Mouse (Mus musculus) fat pad, adult 2 months (tissue): ENCODE results near the gene 9130213A22Rik.

Experiments used
- DNase-seq: peaks from one replicate; pipeline ENCODE4 v3.0.0-alpha.2; 2011; ENCODE audit warnings: low read depth, low spot score; ENCODE audit errors: extremely low read depth

9130213A22Rik gene

DNA sequence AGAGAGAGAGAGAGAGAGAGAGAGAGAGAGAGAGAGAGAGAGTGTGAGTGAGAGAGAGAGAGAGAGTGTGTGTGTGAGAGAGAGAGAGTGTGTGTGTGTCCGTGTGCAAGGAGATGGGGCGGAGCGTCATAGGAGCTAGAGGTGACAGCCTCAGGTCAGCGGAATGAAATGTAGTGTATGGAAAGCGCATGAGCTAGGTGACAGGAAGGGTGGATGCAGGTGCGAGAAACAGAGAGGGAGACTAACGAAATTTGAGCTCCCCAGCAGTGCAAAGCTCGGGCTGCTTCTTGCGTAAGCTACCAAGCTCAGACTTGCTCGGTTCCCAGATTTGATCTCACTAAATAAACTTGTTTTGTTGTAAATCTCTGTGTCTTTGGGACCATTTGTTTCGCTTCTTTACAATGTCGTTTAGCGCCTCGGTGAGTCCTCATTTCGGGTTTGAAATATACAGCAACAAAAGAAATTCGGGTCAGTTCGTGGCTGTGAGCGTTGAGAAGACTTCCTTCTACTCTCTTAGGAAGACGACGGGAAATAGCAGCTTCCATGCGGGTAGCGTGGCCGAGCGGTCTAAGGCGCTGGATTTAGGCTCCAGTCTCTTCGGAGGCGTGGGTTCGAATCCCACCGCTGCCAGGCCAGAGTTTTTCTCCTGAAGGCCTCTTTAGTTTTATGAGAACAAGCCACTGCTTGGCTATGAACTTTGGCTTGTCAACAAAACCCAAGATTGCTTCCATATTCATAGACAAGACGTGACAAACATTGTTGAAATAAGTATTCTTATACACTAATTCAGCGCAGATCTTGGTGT, 1.5 kb upstream of the 9130213A22Rik start:
- DNase-seq, result no peak

DNA sequence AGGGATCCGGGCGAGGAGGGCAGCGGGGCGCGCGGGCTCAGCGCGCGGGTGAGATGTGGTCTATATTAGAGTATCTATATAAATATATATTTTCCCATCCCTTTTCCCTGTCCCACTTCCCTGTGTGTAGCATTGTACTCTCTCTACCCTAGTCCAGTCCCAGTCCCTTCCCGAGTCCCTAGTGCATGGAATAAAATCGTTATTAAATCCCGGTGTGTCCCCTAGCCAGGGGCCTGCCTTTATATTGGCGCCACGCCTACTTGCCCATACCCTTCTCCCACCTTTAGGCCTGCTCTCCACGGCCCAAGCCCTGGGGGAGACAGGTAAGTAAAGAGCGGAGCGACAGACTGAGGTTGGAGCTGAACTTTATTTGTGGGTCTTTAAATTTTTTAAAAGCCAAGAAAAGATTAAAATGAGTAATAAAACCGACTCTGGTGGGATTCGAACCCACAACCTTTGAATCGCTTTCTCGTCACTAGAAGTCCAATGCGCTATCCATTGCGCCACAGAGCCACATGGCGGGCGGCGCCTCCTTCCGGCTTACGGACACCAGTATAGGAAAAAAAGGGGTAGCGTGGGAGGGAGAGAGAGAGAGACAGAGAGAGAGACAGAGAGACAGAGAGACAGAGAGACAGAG, 785 bp upstream of the 9130213A22Rik start:
- no peak for DNase-seq

- DNase-seq, result no peak
These were observed 551 bp downstream of the 9130213A22Rik start for GRCm38 (mm10) chr11:69121741-69122335.

DNA sequence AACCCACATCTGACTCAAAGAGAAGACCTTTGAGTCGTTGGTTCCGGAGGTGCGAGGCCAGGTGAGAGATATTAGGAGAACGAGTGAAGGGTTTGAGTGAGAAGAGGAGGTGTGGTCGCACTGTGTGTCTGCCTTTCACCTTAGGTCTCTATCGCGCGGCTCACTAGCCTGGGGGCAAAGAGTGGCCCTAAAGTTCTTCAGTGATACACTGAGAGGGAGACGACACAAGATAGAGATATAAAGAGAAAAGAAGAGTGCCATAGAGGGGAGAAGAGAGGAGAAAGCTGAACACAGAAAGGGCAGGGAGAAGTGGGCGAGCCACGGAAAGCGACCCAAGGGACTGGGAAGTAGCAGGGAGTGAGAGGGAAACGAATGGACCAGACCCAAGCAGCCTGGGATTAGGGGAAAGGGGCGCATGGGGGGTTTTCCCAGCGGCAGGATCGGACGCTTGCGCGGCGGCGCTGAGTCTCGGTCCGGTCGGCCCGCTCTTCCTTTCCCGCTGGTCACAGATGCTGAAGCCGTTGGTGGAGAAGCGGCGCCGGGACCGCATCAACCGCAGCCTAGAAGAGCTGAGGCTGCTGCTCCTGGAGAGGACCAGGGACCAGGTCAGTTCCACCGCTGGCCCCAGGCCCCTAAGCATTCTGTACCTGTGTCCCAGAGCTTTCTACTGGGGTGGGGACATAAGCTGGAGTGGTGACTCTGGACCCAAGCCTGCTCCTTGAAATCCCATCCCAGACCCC, 1.2 kb downstream of the 9130213A22Rik start:
- no peak for DNase-seq

GRCm38 (mm10) chr11:69120221-69121000, 2.0 kb downstream of the 9130213A22Rik start, which contains the start of gene Hes7:
Gene Hes7 (plus strand): TSS chr11:69120404.
- no peak for DNase-seq

DNA sequence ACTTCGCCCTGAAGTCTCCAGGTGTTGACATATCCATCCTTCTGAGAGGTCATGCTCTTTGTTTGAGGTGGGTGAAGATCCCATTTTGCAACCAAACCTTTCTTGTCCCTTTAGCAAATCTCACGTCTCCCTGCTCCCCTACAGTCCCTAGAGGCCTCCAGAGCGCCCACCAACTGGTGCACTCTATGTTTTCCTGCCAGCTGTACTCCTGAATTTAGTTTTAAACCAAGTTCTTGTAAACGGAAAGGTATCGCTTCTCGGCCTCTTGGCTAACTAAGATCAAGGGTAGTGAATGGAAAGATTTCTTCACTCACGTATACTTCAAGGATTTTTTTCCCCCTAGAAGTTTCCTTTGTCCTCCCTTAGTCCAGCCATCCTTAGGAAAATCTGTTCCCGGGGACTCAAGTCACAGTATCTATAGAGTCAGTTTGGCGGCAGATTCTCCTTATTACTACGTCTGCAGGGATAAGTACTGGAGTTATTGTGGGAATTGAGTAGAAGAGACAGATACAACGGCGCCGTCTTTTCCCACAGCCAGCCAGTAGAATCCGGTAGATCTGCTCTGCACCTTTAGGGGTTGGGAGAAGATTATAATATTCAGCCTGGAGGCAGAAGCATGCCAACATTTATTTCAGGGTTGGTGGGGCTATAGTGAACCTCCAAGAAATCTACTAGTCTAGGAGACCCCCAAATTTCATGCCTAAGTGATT, 2.8 kb downstream of the 9130213A22Rik start:
- no peak for DNase-seq

DNA sequence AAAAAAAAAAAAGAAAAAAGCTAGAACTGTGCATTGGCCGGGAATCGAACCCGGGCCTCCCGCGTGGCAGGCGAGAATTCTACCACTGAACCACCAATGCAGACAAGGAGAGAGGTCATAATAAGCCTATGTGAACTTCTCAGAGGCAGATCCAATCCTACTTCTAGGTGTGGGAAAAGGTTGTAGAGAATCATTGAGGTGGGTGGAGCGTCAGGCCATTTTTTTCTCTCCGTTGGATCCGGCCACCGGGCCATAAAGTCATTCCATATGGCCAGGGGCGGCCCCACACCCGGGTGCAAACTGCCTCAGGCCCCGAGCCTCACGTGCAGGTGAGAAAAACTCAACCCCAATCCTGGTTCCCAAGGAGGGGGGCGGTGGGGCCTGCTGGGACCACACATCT, 3.6 kb downstream of the 9130213A22Rik start:
- DNase-seq, result no peak

- no peak for DNase-seq
These were observed 4.4 kb downstream of the 9130213A22Rik start for GRCm38 (mm10) chr11:69117737-69118695.

DNA sequence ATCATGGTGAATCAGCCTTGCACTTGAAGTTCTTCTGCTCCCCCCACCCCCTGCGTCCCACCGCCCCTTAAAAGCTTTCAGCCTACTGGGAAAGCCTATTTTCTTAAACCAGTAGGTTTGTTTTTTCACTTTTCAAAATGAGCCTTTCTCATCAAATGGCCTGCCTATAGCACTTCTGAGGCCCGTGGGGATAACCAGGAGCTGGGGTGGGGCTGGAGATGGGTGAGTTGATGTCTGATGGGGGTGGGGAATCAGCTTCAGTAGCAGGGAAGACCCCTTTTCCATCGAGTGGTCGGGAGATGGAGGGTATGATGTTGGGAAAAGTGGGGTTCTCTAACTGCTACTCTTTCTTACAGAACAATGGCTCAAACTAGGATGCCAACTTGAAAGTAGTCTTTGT, 5.5 kb downstream of the 9130213A22Rik start:
- DNase-seq, result no peak

- no peak for DNase-seq
These were observed 7.8 kb downstream of the 9130213A22Rik start for GRCm38 (mm10) chr11:69114621-69115020.

DNA sequence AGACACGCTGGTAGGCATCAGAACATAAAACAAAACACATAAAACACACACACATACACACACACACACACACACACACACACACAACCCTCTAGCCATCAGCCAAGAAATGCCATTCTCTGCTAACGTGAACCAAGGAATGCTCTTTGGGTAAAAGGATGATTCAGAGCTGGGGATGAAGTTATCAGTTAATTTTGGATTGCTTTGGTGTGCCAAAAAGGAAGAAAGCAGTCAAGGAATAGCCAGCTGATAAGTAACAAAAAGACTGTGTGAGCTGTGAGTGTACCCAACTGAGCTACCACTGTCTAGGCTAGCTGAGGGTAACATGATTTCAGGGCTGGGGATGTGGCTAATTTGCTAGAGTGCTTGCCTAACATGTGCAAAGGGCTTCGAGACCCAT, 8.4 kb downstream of the 9130213A22Rik start:
- no peak for DNase-seq

DNA sequence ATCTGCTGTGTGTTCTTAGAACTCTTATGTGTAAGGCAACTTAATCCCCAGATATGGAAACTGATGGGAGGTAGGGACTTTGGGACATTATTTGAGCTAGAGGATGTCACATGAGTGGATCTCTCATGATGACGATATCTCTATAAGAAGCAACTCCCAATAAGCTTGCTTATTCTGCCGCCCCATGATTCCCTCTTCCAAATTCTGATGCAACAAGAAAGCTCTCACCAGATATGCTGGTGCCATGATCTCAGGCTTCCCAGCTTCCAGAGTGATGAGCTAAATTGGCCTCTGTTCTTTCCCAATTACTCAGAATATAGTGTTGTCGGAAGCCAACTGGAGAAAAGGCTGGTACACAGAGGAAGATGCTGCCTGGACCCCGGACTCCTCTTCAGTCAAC, 10.5 kb downstream of the 9130213A22Rik start:
- no peak for DNase-seq

DNA sequence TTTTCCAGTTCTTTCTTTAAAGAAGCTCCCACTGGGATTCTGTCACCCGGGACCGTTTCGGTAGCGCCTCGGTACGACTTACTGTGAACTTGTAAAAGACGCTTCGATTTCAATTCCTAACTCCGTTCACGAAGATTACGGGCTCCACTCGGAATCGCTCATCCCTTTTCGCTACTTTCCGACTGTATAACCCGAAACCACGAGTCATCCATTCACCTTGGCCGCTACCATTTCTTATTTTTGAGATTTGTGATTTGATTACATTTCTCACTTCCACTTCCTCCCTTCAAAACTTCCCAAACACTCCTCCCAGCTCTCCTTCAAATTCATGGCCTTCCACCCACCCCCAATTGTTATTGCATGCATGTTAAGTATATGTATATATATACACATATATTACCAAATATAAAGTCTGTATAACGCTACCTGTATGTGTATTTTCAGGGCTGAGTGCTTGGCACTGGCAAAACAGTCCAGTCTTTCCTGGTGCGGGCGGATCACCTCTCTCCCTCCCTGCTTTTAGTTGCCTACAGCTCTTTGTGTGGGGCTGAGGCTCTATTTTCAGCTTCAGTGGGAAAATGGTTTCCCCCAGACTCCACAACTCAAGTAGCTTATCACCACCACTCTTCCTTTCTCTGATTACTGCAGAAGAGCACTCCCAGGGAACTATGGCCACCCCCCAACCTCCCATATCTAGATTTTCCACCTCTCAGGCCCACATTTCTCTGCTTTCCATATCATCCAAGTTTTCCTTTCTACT, 11.2 kb downstream of the 9130213A22Rik start:
- no peak for DNase-seq

GRCm38 (mm10) chr11:69110319-69111046, 11.9 kb downstream of the 9130213A22Rik start:
- no peak for DNase-seq

- DNase-seq, result no peak
These were observed 13.1 kb downstream of the 9130213A22Rik start for GRCm38 (mm10) chr11:69109032-69109900.

DNA sequence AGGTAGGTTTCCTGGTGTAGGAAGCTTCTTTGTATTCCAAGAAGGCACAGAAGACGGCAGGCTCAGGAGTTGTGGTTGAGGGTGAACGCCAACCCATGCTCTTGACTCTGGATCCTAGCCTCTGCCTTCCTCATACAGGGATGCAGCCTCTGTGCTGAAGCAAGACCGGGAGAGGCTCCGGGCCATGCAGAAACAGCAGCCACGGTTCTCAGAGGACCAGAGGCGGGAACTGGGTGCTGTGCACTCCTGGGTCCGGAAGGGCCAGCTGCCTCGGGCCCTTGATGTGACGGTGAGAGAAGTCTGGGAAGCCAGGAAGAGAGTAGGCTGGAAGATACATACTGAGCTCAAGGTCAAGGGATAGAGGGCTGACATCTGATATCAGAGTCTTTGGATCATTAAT, 14.2 kb downstream of the 9130213A22Rik start:
- DNase-seq, result no peak
